Comparison of ENCODE assay signal across 8 mouse cellular contexts in genomic region chr15:67039421-67039907, GRCm38 (mm10).
DNase-seq lines count a peak whose midpoint lies in the region; ATAC-seq and TF ChIP-seq lines count a peak whose summit lies in the region.

No protein-coding gene starts in this region.

- H3K9ac ChIP-seq in ES-Bruce4 (ENCODE audit: low read depth, poor library complexity, severe bottlenecking) = no peak overlapping the region
- H3K9ac ChIP-seq in midbrain, embryonic 11.5 days (ENCODE audit: low read length) = peak overlapping the region; percentile 65

- no peak for TF ChIP-seq POLR2A in ES-Bruce4 (IDR thresholded peaks at IDR 0.05; ENCODE audit: insufficient read depth, low read length)

- no peak overlapping the region for H3K4me3 ChIP-seq in ES-Bruce4 (ENCODE audit: low read depth, low read length)
- peak overlapping the region; percentile 50 for H3K4me3 ChIP-seq in forebrain, embryonic 10.5 days
- H3K4me3 ChIP-seq in limb, embryonic 10.5 days = peak overlapping the region; percentile 56
- peak overlapping the region; percentile 33 for H3K4me3 ChIP-seq in midbrain, embryonic 11.5 days (ENCODE audit: low read depth, low read length)

- no peaks in the 10 kb centered on the region for H3K36me3 ChIP-seq in ES-Bruce4 (ENCODE audit: control insufficient read depth, insufficient read depth, low read length, poor library complexity, severe bottlenecking)
- H3K36me3 ChIP-seq in forebrain, embryonic 10.5 days (replicated peaks) = no peaks in the 10 kb centered on the region
- H3K36me3 ChIP-seq in limb, embryonic 10.5 days = no peaks in the 10 kb centered on the region
- H3K36me3 ChIP-seq in midbrain, embryonic 11.5 days (ENCODE audit: control insufficient read depth, insufficient read depth, low read length) = no peaks in the 10 kb centered on the region

- ATAC-seq in midbrain, embryonic 11.5 days (ENCODE audit: low FRiP score) = peak; percentile 91

- peak; percentile 92 for TF ChIP-seq EP300 in ES-Bruce4 (IDR thresholded peaks at IDR 0.05; ENCODE audit: insufficient read depth, low read depth, low read length)

- WGBS in forebrain, embryonic 10.5 days = 7% methylated on average over 16 of the region's 16 CpGs
- 6% methylated on average over 16 of the region's 16 CpGs for WGBS in limb, embryonic 10.5 days
- 6% methylated on average over 16 of the region's 16 CpGs for WGBS in midbrain, embryonic 11.5 days

- H3K27ac ChIP-seq in ES-Bruce4 (ENCODE audit: insufficient read depth, low read length) = no peak overlapping the region
- H3K27ac ChIP-seq in forebrain, embryonic 10.5 days = peak overlapping the region; percentile 80
- H3K27ac ChIP-seq in limb, embryonic 10.5 days = peak overlapping the region; percentile 79
- no peak overlapping the region for H3K27ac ChIP-seq in midbrain, embryonic 11.5 days (ENCODE audit: low read depth, low read length)

- intact Hi-C loops in heart, postnatal 25 days (cut with DNase I) = loop anchor here (2.0 kb wide), 1 partner anchor 69 kb away; no protein-coding TSS in a partner anchor

- peak overlapping the region; percentile 55 for H3K4me2 ChIP-seq in midbrain, embryonic 11.5 days

- no peaks in the 10 kb centered on the region for H3K9me3 ChIP-seq in ES-Bruce4 (replicated peaks; ENCODE audit: control insufficient read depth, insufficient read depth, low read length, poor library complexity, severe bottlenecking)
- no peaks in the 10 kb centered on the region for H3K9me3 ChIP-seq in forebrain, embryonic 10.5 days
- H3K9me3 ChIP-seq in limb, embryonic 10.5 days (replicated peaks) = no peaks in the 10 kb centered on the region
- no peaks in the 10 kb centered on the region for H3K9me3 ChIP-seq in midbrain, embryonic 11.5 days (ENCODE audit: control insufficient read depth, low read length)

- DNase-seq in adrenal gland, postnatal 14 days = peak; percentile 86
- DNase-seq in forebrain, embryonic 10.5 days (ENCODE audit: extremely low spot score, low spot score) = peak; percentile 49
- peak; percentile 66 for DNase-seq in heart, postnatal 25 days (ENCODE audit: low spot score)
- peak; percentile 71 for DNase-seq in limb, embryonic 10.5 days (ENCODE audit: low spot score)
- DNase-seq in midbrain, embryonic 11.5 days (ENCODE audit: low spot score, missing footprints) = peak; percentile 90
- peak; percentile 79 to 83 for DNase-seq in spleen, postnatal 36 days (ENCODE audit: low spot score in 2 of 2)
- DNase-seq in frontal cortex, postnatal 36 days (ENCODE audit: low spot score in 2 of 2) = no peak

- peaks cover 7% of the 10 kb centered on the region for H3K4me1 ChIP-seq in ES-Bruce4 (ENCODE audit: control insufficient read depth, insufficient read depth, low read length)
- peaks cover 17% of the 10 kb centered on the region for H3K4me1 ChIP-seq in forebrain, embryonic 10.5 days
- H3K4me1 ChIP-seq in limb, embryonic 10.5 days = peaks cover 17% of the 10 kb centered on the region
- no peaks in the 10 kb centered on the region; the same call in 1 of the 2 replicates for H3K4me1 ChIP-seq in midbrain, embryonic 11.5 days (ENCODE audit: control insufficient read depth, insufficient read depth, low read length)

- H3K27me3 ChIP-seq in ES-Bruce4 (ENCODE audit: control insufficient read depth, insufficient read depth, low read length, poor library complexity, severe bottlenecking) = 0 out of 2 replicates have a peak, but pooled peaks cover 1% of the 10 kb centered on the region
- peaks cover 18% of the 10 kb centered on the region for H3K27me3 ChIP-seq in forebrain, embryonic 10.5 days (ENCODE audit: poor library complexity, severe bottlenecking)
- H3K27me3 ChIP-seq in limb, embryonic 10.5 days (ENCODE audit: low read depth, poor library complexity, severe bottlenecking) = no peaks in the 10 kb centered on the region
- no peaks in the 10 kb centered on the region for H3K27me3 ChIP-seq in midbrain, embryonic 11.5 days (ENCODE audit: control insufficient read depth, insufficient read depth, low read length)

- TF ChIP-seq CTCF in ES-Bruce4 (IDR thresholded peaks at IDR 0.05; ENCODE audit: low read depth, low read length) = no peak

Comparison
In these comparisons a context has a peak if more than half of its experiments do, and no peak if none do; other contexts are left out.
1. H3K27ac ChIP-seq: peak in forebrain, embryonic 10.5 days (single experiment) and limb, embryonic 10.5 days (single experiment); none in ES-Bruce4 (single experiment) and midbrain, embryonic 11.5 days (single experiment).
2. DNase-seq: peak in adrenal gland, postnatal 14 days (single experiment), forebrain, embryonic 10.5 days (single experiment), heart, postnatal 25 days (single experiment), limb, embryonic 10.5 days (single experiment), midbrain, embryonic 11.5 days (single experiment) and spleen, postnatal 36 days (2 of 2); none in frontal cortex, postnatal 36 days (0 of 2).